Mouse (Mus musculus) frontal cortex, adult 2 months (tissue): Measurements from ENCODE around the gene Tktl1. TPM values are rescaled to one million over a fixed set of nuclear protein-coding genes. Genes with fewer than 3 reads are reported as not detected.
"Not testable (repeated sequence)": the region's sequence is repeated elsewhere in the genome, so short reads cannot be mapped to it uniquely, and the experiment has no call there.

Source experiments
- DNase-seq, 2 experiments: peaks; one replicate each; pipeline ENCODE4 v3.0.0; 2022; ENCODE audit warnings: low spot score in 1 of 2; ENCODE audit errors: extremely low spot score in 1 of 2
- polyA plus RNA-seq: library from polyadenylated mRNA; depleted of rRNA; stranded (reverse); fragments of >200 nt; gene quantifications from 2 replicates; pipeline ENCODE4 v1.2.3, GENCODE M21; 2012; rRNA removed

Gene Tktl1
- polyA plus RNA-seq: 0.04 TPM in 2 replicates

DNA sequence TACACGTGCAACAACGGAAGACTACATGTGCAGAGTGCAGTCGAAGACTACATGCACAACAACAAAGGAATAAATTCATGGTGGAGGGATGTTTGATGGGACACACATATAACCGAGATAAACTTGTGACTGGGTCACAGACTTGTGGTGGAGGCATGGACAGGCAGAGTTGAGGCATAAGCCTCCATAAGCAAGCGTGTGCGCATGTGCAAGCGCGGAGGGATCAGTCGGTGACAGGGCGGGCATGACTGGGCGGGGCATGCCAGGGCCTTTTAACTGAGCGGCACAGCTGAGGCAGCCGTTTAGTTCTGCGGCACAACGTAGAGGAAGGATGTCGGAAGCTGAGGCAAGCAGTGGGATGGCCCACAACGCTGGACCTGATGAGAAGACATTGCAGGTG lies at the start of gene Tktl1:
Gene Tktl1 (plus strand): TSS at position 301 of the 400 bp plus-strand sequence.
- DNase-seq: no peak

GRCm38 (mm10) chrX:74135263-74135662 lies 41.8 kb upstream of the Tktl1 start, which contains the start of gene Mecp2:
Mecp2 (minus strand) TSS chrX:74135363.
- not testable (repeated sequence) for DNase-seq

- no peak for DNase-seq
These were observed 9.3 kb upstream of the Tktl1 start, which contains the start of gene Tex28 for GRCm38 (mm10) chrX:74167738-74168137. Tex28 (minus strand) TSS chrX:74167838.

DNA sequence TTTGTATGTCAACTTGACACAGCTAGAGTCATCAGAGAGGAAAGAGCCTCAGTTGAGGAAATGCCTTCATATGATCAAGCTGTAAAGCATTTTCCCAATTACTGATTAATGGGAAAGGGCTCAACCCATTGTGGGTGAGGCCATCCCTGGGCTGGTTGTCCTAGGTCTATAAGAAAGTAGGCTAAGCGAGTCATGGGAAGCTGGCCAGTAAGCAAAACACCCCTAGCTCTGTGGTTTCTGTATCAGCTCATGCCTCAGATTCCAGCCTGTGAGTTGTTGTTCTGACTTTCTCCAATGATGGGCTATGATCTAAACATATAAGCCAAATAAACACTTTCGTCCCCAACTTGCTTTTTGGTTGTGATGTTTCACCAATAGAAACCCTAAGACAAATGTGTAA lies 26.5 kb downstream of the Tktl1 start:
- no peak for DNase-seq

GRCm38 (mm10) chrX:74218496-74218895 lies 41.4 kb downstream of the Tktl1 start:
- DNase-seq: no peak

GRCm38 (mm10) chrX:74219449-74219848 lies 42.4 kb downstream of the Tktl1 start:
- no peak for DNase-seq

DNA sequence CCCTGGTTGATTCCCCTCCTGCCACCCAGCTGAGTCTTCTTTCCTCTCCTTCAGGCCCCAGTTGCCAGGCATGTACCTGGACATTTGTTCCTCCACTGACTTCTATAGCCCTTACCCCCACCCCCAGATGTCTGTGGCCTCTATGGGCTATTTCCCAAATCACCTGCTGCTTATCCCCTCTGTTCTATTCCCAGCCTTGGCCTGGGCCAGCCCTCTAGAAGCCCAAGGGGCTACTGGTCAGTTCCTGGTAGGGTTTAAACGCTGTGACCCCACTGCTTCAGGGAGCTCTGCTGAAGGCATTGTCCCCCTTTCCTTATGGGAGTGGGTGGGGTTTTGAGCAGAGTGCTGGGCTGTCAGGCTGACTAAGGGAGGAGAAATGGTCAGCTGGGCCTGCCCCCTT lies 43.0 kb downstream of the Tktl1 start:
- not testable (repeated sequence) for DNase-seq

GRCm38 (mm10) chrX:74230038-74230437 lies 53.0 kb downstream of the Tktl1 start:
- no peak for DNase-seq

DNA sequence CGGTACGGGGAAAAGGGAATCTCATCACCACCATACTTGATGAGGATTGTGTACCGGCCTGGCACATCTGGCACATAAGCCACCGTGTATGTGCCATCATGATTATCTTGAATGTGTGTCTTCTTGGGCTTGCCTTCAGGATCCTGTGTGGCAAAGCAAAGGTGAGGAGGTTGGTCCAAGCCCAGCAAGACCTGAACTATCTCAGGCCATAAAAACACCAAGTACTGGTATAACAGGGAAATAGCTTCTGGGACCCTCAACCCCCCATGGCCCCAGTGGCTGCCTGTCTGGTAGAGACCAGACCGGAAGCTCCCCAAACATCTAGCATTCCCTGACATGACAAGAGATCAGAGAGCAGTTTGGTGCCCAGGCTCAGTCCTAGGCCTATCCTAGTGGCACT lies 56.1 kb downstream of the Tktl1 start:
- no peak for DNase-seq

DNA sequence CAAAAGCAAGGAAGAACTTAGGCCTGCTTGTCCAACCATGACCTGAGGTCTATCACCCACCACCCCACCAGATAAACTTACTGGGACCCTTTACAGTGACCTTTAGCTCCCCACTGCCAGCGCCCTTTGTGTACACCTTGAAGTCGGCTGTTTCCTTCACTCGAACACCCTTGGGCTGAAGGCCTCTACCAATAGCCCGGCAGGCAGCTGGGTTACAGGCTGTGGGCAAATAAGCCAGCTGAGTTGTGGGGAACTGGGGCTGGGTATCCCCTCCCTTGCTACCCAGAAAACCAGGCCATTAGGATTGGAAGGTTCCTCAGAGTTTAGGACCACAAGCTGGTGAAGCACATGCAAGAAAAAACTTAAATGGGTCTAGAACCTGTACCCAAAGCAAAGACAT lies 63.3 kb downstream of the Tktl1 start:
- no peak for DNase-seq

- DNase-seq: no peak
These were observed 66.3 kb downstream of the Tktl1 start for GRCm38 (mm10) chrX:74243396-74243795.

DNA sequence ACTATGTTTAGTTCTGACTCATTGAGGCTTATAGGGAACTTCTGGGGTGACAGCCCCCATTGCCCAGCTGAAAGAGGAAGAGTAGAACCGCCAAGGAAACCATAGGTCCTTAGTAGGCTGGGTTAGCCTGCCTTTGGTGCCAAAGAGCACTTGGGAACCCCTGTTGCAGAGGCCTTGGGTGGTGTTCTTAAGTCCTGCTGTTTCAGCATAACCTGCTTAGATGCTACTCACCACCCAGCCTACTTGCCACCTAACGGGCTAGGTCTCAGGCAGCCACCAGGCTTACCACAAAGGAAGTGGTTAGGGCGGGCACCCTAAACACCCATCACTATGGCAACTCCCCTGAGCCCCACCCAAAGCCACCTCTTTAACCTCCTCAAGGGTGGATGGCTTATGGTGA lies 66.7 kb downstream of the Tktl1 start:
- DNase-seq: no peak

DNA sequence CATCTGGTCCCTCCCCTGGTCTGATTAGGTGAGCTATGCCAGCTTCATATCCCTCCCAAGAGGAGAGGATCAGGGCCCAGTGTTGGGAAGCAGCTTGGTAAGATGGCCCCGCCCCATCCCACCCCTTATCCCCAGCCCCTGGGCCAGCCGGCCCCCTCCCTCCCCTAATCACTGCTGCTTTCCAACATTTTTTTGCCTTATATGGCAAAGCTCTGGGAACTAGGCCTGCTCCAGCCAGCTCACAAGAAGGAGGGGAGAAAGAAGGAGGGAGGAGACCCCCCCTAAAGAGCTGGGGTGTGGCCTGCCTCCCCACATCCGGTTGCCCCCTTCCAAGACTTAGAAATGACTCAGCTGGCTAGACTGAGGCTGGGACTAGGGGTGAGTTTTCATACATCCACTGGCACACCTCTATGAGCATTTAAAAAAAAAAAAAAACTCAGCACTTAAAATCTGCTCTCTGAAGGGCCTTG lies 67.6 kb downstream of the Tktl1 start:
- no peak for DNase-seq

DNA sequence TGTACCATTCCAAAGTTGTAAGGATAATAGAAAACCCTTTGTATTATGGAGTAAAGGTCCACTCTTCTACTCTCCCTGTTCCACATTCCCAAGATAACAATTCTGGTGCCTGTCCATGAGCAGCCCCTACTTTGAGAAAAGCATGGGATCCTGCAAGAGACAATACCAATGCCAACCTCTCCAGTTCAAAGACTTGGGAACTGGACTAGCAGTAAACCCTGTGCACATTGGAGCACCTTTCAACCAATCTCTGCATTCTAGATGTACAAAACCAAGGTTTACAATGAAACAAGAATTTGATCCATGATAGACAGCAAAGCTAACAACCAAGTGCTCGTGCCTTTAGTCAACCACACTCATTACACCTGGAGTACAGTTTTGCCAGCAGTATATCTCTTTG lies 68.0 kb downstream of the Tktl1 start:
- DNase-seq: no peak

GRCm38 (mm10) chrX:74245687-74246086 lies 68.6 kb downstream of the Tktl1 start:
- DNase-seq: peak in 1 of 2 experiments; percentile 62

- DNase-seq: peak; percentile 82 to 87
These were observed 69.2 kb downstream of the Tktl1 start for GRCm38 (mm10) chrX:74246213-74246681.

GRCm38 (mm10) chrX:74246693-74247092 lies 69.6 kb downstream of the Tktl1 start:
- no peak for DNase-seq

DNA sequence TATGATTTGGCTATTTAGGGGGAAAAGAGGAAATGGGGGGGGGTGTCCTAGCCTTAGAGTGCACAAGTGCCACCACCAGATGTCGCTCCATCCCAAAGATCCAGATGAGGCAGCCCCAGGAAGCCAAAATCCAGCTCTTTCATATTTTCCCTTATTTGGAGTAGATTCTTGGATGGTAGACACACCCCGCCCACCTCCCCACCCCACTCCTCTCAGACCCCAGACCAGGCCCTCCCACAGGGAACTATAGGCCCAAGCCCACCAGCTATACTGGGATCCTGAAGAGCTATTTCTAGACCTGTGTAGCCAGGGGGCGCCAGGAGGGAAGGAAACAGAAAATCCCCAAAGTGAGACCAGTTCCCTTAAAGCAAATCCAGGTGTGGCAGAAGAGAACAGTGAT lies 71.6 kb downstream of the Tktl1 start:
- peak in 1 of 2 experiments; percentile 63 for DNase-seq

DNA sequence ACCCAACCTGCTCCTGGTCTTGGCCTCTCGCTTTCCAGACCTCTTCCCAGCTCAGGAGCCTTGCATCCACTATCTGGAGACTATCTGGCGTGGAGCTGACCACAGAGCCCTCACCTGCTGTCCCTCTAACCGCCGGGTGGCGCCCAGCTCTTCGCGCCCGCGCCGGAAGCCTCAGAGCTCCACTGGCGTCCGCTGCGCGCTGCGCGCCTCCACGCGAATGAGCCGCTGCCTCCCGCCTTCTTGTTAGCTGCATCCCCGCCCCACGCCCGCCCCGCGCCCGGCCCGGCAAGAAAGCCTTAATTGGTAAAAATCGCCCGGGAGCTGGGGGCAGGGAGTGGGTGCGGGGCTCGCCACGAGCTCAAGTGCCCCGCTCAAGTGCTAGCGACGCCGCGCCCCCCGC lies 72.6 kb downstream of the Tktl1 start, which contains the start of gene Flna:
Gene Flna (minus strand): TSS at position 206 of the 400 bp plus-strand sequence.
- peak in 1 of 2 experiments; percentile 64 for DNase-seq

DNA sequence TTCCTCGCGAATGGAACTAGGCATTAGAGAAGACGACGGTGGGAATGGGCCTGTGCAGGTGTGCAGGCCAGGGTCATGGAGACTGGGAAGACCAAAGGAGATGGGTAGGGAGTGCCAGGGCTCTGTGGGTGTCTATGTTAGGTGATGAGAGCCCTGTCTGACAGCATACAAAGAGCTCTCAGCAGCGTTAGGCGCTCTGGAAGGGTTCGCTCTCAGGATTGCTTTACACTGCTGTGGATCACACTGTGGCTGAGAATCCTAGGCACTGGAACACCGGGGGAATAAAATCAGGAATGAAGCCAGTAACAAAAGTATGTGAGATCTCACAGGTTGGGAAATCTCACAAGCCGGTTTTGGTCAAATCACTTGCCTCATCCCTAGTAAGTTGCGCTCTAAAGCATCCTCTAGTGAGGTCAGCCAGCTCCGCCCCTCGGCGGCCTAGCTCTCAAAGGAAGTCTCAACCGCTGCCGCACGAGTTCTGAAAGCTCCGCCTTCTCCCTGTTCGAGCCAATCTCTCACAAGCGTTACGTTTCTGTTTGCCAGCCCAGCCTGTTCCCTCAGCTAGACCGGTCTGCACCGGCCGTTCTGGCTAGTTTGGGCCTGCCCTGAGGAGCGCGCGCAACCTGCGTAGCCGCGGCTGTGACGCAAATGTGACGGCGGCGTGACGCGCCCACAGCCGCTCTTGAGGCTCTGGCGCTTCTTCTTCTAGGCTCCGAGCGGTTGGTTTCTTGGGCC lies 77.3 kb downstream of the Tktl1 start, which contains the start of gene Emd:
Gene Emd (plus strand): TSS at position 535 of the 735 bp plus-strand sequence.
- peak; percentile 86 to 88 for DNase-seq

GRCm38 (mm10) chrX:74254888-74255565 lies 78.0 kb downstream of the Tktl1 start:
- no peak for DNase-seq
